In the genomic region with DNA sequence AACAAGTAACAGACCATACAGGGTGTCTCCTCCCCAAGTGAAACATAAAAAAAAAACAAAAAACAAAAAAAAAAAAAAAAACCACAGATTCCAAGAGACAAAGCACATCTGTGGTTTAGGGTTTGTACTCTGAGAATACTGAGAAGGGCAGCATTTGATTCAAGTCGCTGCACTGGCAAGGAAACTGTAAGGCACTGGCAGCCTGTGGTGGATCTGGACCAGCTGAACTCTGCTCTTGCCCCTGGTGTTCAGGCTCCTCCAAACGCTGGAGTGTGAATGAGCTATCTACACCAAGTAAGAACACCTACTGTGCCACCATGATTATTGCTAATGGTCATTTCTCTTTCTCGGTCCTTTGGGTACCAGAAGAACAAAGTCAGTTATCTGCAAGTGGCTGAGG, we compare ENCODE assay signal across 22 mouse cellular contexts. TPM values are rescaled to one million over a fixed set of nuclear protein-coding genes. Genes with fewer than 3 reads are reported as not detected.
A peak's percentile ranks its signal among the peaks of the same experiment; 100 is the strongest.
DNase-seq lines count a peak whose midpoint lies in the region; ATAC-seq lines count a peak whose summit lies in the region.
"Had no signal": no experiment of that assay in that cellular context is flagged by ENCODE, and none has a peak within 500 bp of the region (broad histone marks: within the 10 kb centered on the region; RNA-seq: fewer than 3 reads in every experiment).

No protein-coding gene starts in this region.

- H3K9ac ChIP-seq in kidney, embryonic 16.5 days (replicated peaks; ENCODE audit: low read length) = no peak overlapping the region
- H3K9ac ChIP-seq: embryonic facial prominence, embryonic 15.5 days; forebrain, postnatal 0 days; hindbrain, embryonic 12.5 days; hindbrain, embryonic 15.5 days; intestine, embryonic 15.5 days had no signal

- H3K4me3 ChIP-seq in heart, embryonic 10.5 days = no peak overlapping the region
- H3K4me3 ChIP-seq in kidney, embryonic 16.5 days (ENCODE audit: low read length) = no peak overlapping the region
- H3K4me3 ChIP-seq: embryonic facial prominence, embryonic 15.5 days; heart, adult 2 months; hindbrain, embryonic 12.5 days; hindbrain, embryonic 15.5 days; intestine, embryonic 15.5 days had no signal

- WGBS in heart, embryonic 10.5 days = 63% methylated on average over 3 of the region's 3 CpGs
- 70% methylated on average over 3 of the region's 3 CpGs for WGBS in kidney, embryonic 16.5 days

- H3K36me3 ChIP-seq in heart, embryonic 10.5 days = 0 out of 2 replicates have a peak, but pooled peaks cover 12% of the 10 kb centered on the region
- H3K36me3 ChIP-seq in kidney, embryonic 16.5 days (ENCODE audit: insufficient read depth, low read length) = 0 out of 2 replicates have a peak, but pooled peaks cover 4% of the 10 kb centered on the region
- H3K36me3 ChIP-seq: embryonic facial prominence, embryonic 15.5 days; hindbrain, embryonic 12.5 days; hindbrain, embryonic 15.5 days; intestine, embryonic 15.5 days had no signal

- H3K27ac ChIP-seq in heart, embryonic 10.5 days = no peak overlapping the region
- H3K27ac ChIP-seq in kidney, embryonic 16.5 days (ENCODE audit: low read length) = no peak overlapping the region
- H3K27ac ChIP-seq: embryonic facial prominence, embryonic 15.5 days; heart, adult 2 months; hindbrain, embryonic 12.5 days; hindbrain, embryonic 15.5 days; intestine, embryonic 15.5 days had no signal

- H3K4me2 ChIP-seq in kidney, embryonic 16.5 days (replicated peaks; ENCODE audit: low read depth, low read length) = no peak overlapping the region
- H3K4me2 ChIP-seq: embryonic facial prominence, embryonic 15.5 days; heart, embryonic 11.5 days; hindbrain, embryonic 12.5 days; hindbrain, embryonic 15.5 days; intestine, embryonic 15.5 days had no signal

- H3K4me1 ChIP-seq in heart, embryonic 10.5 days = peaks cover 9% of the 10 kb centered on the region; the same call in 1 of the 2 replicates
- peaks cover 13% of the 10 kb centered on the region for H3K4me1 ChIP-seq in kidney, embryonic 16.5 days (ENCODE audit: insufficient read depth, low read length)
- H3K4me1 ChIP-seq: embryonic facial prominence, embryonic 15.5 days; hindbrain, embryonic 12.5 days; hindbrain, embryonic 15.5 days; intestine, embryonic 15.5 days had no signal

- H3K9me3 ChIP-seq in heart, embryonic 10.5 days = no peaks in the 10 kb centered on the region
- peaks cover 6% of the 10 kb centered on the region for H3K9me3 ChIP-seq in kidney, embryonic 16.5 days (ENCODE audit: low read length)
- H3K9me3 ChIP-seq: embryonic facial prominence, embryonic 15.5 days; hindbrain, embryonic 12.5 days; hindbrain, embryonic 15.5 days; intestine, embryonic 15.5 days had no signal

- DNase-seq in heart, adult 11 months = peak; percentile 56
- DNase-seq in heart, embryonic 10.5 days (ENCODE audit: low spot score) = no peak
- peak; percentile 34 for DNase-seq in kidney, adult 9 months
- peak; percentile 50 for DNase-seq in induced T-regulatory cell, adult 2 months (ENCODE audit: low read depth)
- no peak for DNase-seq in cerebellum, postnatal 14 days
- DNase-seq: adrenal gland, adult 2 months; adrenal gland, postnatal 14 days; cerebellum, adult 11 months; cerebellum, adult 2 months; cerebellum, adult 9-11 months; cerebellum, postnatal 36 days; embryo, embryonic 11 days; forebrain, postnatal 0 days; gastrocnemius, postnatal 25 days; heart, adult 2 months had no signal

- no peaks in the 10 kb centered on the region for H3K27me3 ChIP-seq in heart, embryonic 10.5 days (ENCODE audit: insufficient read depth, poor library complexity, severe bottlenecking)
- H3K27me3 ChIP-seq in kidney, embryonic 16.5 days (ENCODE audit: insufficient read depth, low read length) = no peaks in the 10 kb centered on the region
- H3K27me3 ChIP-seq: embryonic facial prominence, embryonic 15.5 days; hindbrain, embryonic 12.5 days; hindbrain, embryonic 15.5 days had no signal

- no peak for ATAC-seq in kidney, embryonic 16.5 days (ENCODE audit: low FRiP score, low TSS enrichment)
- ATAC-seq: forebrain, embryonic 14.5 days; forebrain, postnatal 0 days; intestine, embryonic 15.5 days had no signal

RNA-seq across cellular contexts. Expression of gene Nek7, which starts 30.8 kb away (rescaled TPM):
- 35.5 and 40.6 TPM in 2 replicates for polyA plus RNA-seq in heart, embryonic 10.5 days (2016; fragmentation: Nextera tagmentation; extraction: Ambion mirVana)
- 42.6 and 43.7 TPM in 2 replicates for polyA plus RNA-seq in kidney, embryonic 16.5 days (2015; fragmentation: Nextera tagmentation; extraction: Ambion mirVana)

Comparison
In these comparisons a context has a peak if more than half of its experiments do, and no peak if none do; other contexts are left out.
1. DNase-seq: peak in heart, adult 11 months (single experiment), kidney, adult 9 months (single experiment) and induced T-regulatory cell, adult 2 months (single experiment); none in heart, embryonic 10.5 days (single experiment) and cerebellum, postnatal 14 days (0 of 2).